Mouse (Mus musculus) CH12.LX (cell line): ENCODE results near the gene Lrfn4.

Source experiments
- CHD1 ChIP-seq: IDR thresholded peaks from 2 replicates; pipeline ENCODE4 v1.6.1; 2012; ENCODE audit warnings: low read depth, low read length, improper control_type of control experiment, inconsistent platforms
- CTCF ChIP-seq, 2 experiments: IDR thresholded peaks in 1 of 2; conservative IDR thresholded peaks in 1 of 2; 2 replicates each; pipeline ENCODE4 v1.5.1; 2011 to 2012; ENCODE audit warnings: low read depth in 2 of 2, low read length in 2 of 2, improper control_type of control experiment in 1 of 2, inconsistent platforms in 1 of 2, mild to moderate bottlenecking in 1 of 2, moderate library complexity in 1 of 2
- POLR2A ChIP-seq: IDR thresholded peaks from 2 replicates; pipeline ENCODE4 v1.6.1; 2011; ENCODE audit warnings: low read depth, mild to moderate bottlenecking, improper control_type of control experiment, low read length

- TF ChIP-seq CTCF (conservative IDR thresholded peaks at IDR 0.05 in 1 of 2, IDR thresholded peaks at IDR 0.05 in 1 of 2; ENCODE audit: low read depth in 2 of 2, low read length in 2 of 2) (no peak), CHD1 (no peak), POLR2A (no peak)
These were observed 5.3 kb upstream of the Lrfn4 start for GRCm38 (mm10) chr19:4620721-4621120.
